14 mouse cellular contexts compared by ENCODE assay signal in the genomic region with DNA sequence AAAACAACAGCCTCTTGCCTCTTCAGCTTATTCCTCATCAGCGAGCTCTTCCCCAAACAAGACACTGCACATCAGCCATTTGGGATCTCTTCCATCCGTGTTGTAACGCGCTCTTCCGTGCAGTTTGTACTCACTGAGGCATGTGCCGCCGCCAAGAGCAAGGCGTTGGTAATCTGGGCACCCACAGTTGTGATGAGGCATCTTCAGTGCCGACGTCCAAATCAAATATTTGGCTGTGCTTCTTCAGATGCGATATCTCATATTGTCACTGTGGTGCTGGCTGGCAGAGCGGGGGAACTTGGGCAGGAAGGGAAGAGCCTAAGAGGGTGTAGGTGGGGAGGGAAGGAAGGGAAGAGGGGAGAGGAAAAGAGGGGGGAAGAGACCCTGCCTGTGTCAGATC.
DNase-seq lines count a peak whose midpoint lies in the region; ATAC-seq lines count a peak whose summit lies in the region.
"Had no signal": no experiment of that assay in that cellular context is flagged by ENCODE, and none has a peak within 500 bp of the region (broad histone marks: within the 10 kb centered on the region; RNA-seq: fewer than 3 reads in every experiment).

No protein-coding gene starts in this region.

- ATAC-seq in megakaryocyte progenitor cell, adult 5-6 weeks (replicated peaks; ENCODE audit: poor library complexity): no peak
- ATAC-seq: liver, postnatal 0 days; midbrain, embryonic 13.5 days had no signal

- peak; percentile 28 to 52 for DNase-seq in layer of hippocampus, adult 18-20 months (ENCODE audit: low spot score in 2 of 2)
- no peak for DNase-seq in layer of hippocampus, postnatal 25 days (ENCODE audit: extremely low spot score in 1 of 2, low spot score in 1 of 2)
- DNase-seq in frontal cortex, postnatal 36 days (ENCODE audit: low spot score in 2 of 2): peak; percentile 19 to 41
- peak; percentile 10 to 23 for DNase-seq in left cerebral cortex, postnatal 14 days (ENCODE audit: low spot score in 2 of 2)
- peak; percentile 23 for DNase-seq in telencephalon, adult 2 months (ENCODE audit: low read depth, low spot score)
- no peak for DNase-seq in kidney, adult 11 months
- DNase-seq: cerebellum, adult 11-12 months; kidney, postnatal 10 days; liver, postnatal 0 days; lung, postnatal 36 days; spleen, adult 18-20 months; thymus, postnatal 4 days had no signal

- intact Hi-C loops in left cerebral cortex, postnatal 14 days (cut with DNase I): no loop called here

Comparison
In these comparisons a context has a peak if more than half of its experiments do, and no peak if none do; other contexts are left out.
1. DNase-seq: peak in layer of hippocampus, adult 18-20 months (2 of 2), frontal cortex, postnatal 36 days (2 of 2), left cerebral cortex, postnatal 14 days (2 of 2) and telencephalon, adult 2 months (single experiment); none in layer of hippocampus, postnatal 25 days (0 of 2) and kidney, adult 11 months (single experiment).